Mouse (Mus musculus): ENCODE measurements around the gene Abi3.

GRCm38 (mm10) chr11:95781557-95781956 lies 60.7 kb downstream of the Abi3 start:
- TF ChIP-seq CTCF (IDR thresholded peaks at IDR 0.05; ENCODE audit: low read depth) (no peak), EP300 (IDR thresholded peaks at IDR 0.05; ENCODE audit: low read depth) (no peak)

All from liver, embryonic 14.5 days (tissue).